Mouse (Mus musculus) embryonic facial prominence, embryonic 12.5 days (tissue): ENCODE results near the gene Gm813. TPM values are rescaled to one million over a fixed set of nuclear protein-coding genes. Genes with fewer than 3 reads are reported as not detected.

Source experiments
- ATAC-seq: fragments of 200-750 bp; cut with Nextera tagmentation; 2 replicates; pipeline ENCODE4 v1.8.0; 2017; ENCODE audit not compliant: insufficient number of reproducible peaks, insufficient read depth, low FRiP score, low TSS enrichment
- H3K27ac ChIP-seq: fragments of 300-500 bp; sonication (generic); 2 replicates; pipeline ENCODE4 v1.5.1; 2016; ENCODE audit warnings: mild to moderate bottlenecking
- H3K27me3 ChIP-seq: fragments of 300-500 bp; sonication (generic); 2 replicates; pipeline ENCODE4 v1.6.1; 2016; ENCODE audit warnings: mild to moderate bottlenecking, moderate library complexity
- H3K36me3 ChIP-seq: fragments of 300-500 bp; sonication (generic); 2 replicates; pipeline ENCODE4 v1.6.1; 2016; ENCODE audit warnings: mild to moderate bottlenecking
- H3K4me1 ChIP-seq: fragments of 300-500 bp; sonication (generic); 2 replicates; pipeline ENCODE4 v1.6.1; 2016
- H3K4me2 ChIP-seq: fragments of 300-500 bp; sonication (generic); replicated peaks from 2 replicates; pipeline ENCODE4 v1.6.1; 2016; ENCODE audit warnings: mild to moderate bottlenecking, moderate library complexity
- H3K4me3 ChIP-seq: fragments of 300-500 bp; sonication (generic); 2 replicates; pipeline ENCODE4 v1.5.1; 2016; ENCODE audit warnings: mild to moderate bottlenecking
- H3K9ac ChIP-seq: fragments of 300-500 bp; sonication (generic); 2 replicates; pipeline ENCODE4 v1.6.1; 2016; ENCODE audit warnings: mild to moderate bottlenecking, moderate library complexity
- H3K9me3 ChIP-seq: fragments of 300-500 bp; sonication (generic); 2 replicates; pipeline ENCODE4 v1.6.1; 2016; ENCODE audit warnings: mild to moderate bottlenecking, moderate library complexity
- WGBS: fragments of 180-500 bp; shearing (Covaris S2); methylation state at CpG from one replicate; pipeline ENCODE4 v1.1.7; 2016; 5-methylcytosine and 5-hydroxymethylcytosine counted together
- polyA plus RNA-seq: library from polyadenylated mRNA; unstranded; fragments of >200 nt; fragmentation: Nextera tagmentation; extraction: Ambion mirVana; gene quantifications from 2 replicates; pipeline ENCODE4 v1.2.1, GENCODE M21; 2016

The Gm813 gene
- polyA plus RNA-seq, 1 experiment from 2014 or later, result not detected

GRCm38 (mm10) chr16:58635866-58636265, 19.1 kb upstream of the Gm813 start:
- no peak overlapping the region for H3K4me3 ChIP-seq
- H3K4me2 ChIP-seq, result no peak overlapping the region
- H3K27me3 ChIP-seq, result no peaks in the 10 kb centered on the region
- H3K9me3 ChIP-seq, result no peaks in the 10 kb centered on the region
- 64% methylated on average over 2 of the region's 2 CpGs for WGBS
- no peak overlapping the region for H3K9ac ChIP-seq
- H3K27ac ChIP-seq, result no peak overlapping the region
- ATAC-seq, result no peak
- H3K4me1 ChIP-seq, result no peaks in the 10 kb centered on the region
- H3K36me3 ChIP-seq, result no peaks in the 10 kb centered on the region

- Histone ChIP-seq H3K4me3 (no peak overlapping the region), H3K4me1 (no peaks in the 10 kb centered on the region), H3K27me3 (no peaks in the 10 kb centered on the region), H3K36me3 (no peaks in the 10 kb centered on the region), H3K4me2 (no peak overlapping the region), H3K27ac (no peak overlapping the region), H3K9ac (no peak overlapping the region), H3K9me3 (no peaks in the 10 kb centered on the region)
- ATAC-seq, result no peak
- WGBS, result 68% methylated on average over 2 of the region's 2 CpGs
Measured at GRCm38 (mm10) chr16:58629736-58630135, 13.0 kb upstream of the Gm813 start.

GRCm38 (mm10) chr16:58628968-58629367, 12.2 kb upstream of the Gm813 start:
- ATAC-seq, result no peak
- Histone ChIP-seq H3K4me2 (no peak overlapping the region), H3K27me3 (no peaks in the 10 kb centered on the region), H3K9ac (no peak overlapping the region), H3K36me3 (no peaks in the 10 kb centered on the region), H3K4me1 (0 out of 2 replicates have a peak, but pooled peaks cover 2% of the 10 kb centered on the region), H3K4me3 (no peak overlapping the region), H3K9me3 (no peaks in the 10 kb centered on the region), H3K27ac (no peak overlapping the region)
- 92% methylated on average over 5 of the region's 5 CpGs for WGBS

- WGBS, result 88% methylated on average over 2 of the region's 2 CpGs
- ATAC-seq, result no peak
Measured at GRCm38 (mm10) chr16:58628336-58628680, 11.5 kb upstream of the Gm813 start.

GRCm38 (mm10) chr16:58627597-58628335, 11.0 kb upstream of the Gm813 start:
- Histone ChIP-seq H3K9me3 (no peaks in the 10 kb centered on the region), H3K27me3 (no peaks in the 10 kb centered on the region), H3K4me1 (0 out of 2 replicates have a peak, but pooled peaks cover 2% of the 10 kb centered on the region), H3K27ac (no peak overlapping the region), H3K4me3 (no peak overlapping the region), H3K36me3 (no peaks in the 10 kb centered on the region), H3K9ac (no peak overlapping the region), H3K4me2 (no peak overlapping the region)
- no peak for ATAC-seq
- WGBS, result 90% methylated on average over 4 of the region's 4 CpGs

More at GRCm38 (mm10) chr16:58628336-58628680, 11.5 kb upstream of the Gm813 start:
- H3K27ac ChIP-seq, result no peak overlapping the region
- H3K27me3 ChIP-seq, result no peaks in the 10 kb centered on the region
- no peaks in the 10 kb centered on the region for H3K36me3 ChIP-seq
- no peaks in the 10 kb centered on the region for H3K9me3 ChIP-seq
- no peak overlapping the region for H3K4me3 ChIP-seq
- H3K4me1 ChIP-seq, result 0 out of 2 replicates have a peak, but pooled peaks cover 2% of the 10 kb centered on the region
- H3K4me2 ChIP-seq, result no peak overlapping the region
- H3K9ac ChIP-seq, result no peak overlapping the region

GRCm38 (mm10) chr16:58623944-58624343, 7.2 kb upstream of the Gm813 start:
- Histone ChIP-seq H3K9ac (no peak overlapping the region), H3K4me2 (no peak overlapping the region), H3K36me3 (no peaks in the 10 kb centered on the region), H3K9me3 (no peaks in the 10 kb centered on the region), H3K4me1 (0 out of 2 replicates have a peak, but pooled peaks cover 2% of the 10 kb centered on the region), H3K27me3 (no peaks in the 10 kb centered on the region), H3K27ac (no peak overlapping the region), H3K4me3 (no peak overlapping the region)
- 76% methylated on average over 6 of the region's 6 CpGs for WGBS
- no peak for ATAC-seq

GRCm38 (mm10) chr16:58623114-58623513, 6.3 kb upstream of the Gm813 start:
- no peak overlapping the region for H3K4me2 ChIP-seq
- no peak overlapping the region for H3K27ac ChIP-seq
- 67% methylated on average over 4 of the region's 4 CpGs for WGBS
- 0 out of 2 replicates have a peak, but pooled peaks cover 2% of the 10 kb centered on the region for H3K4me1 ChIP-seq
- H3K36me3 ChIP-seq, result no peaks in the 10 kb centered on the region
- no peaks in the 10 kb centered on the region for H3K27me3 ChIP-seq
- no peaks in the 10 kb centered on the region for H3K9me3 ChIP-seq
- no peak overlapping the region for H3K9ac ChIP-seq
- ATAC-seq, result no peak
- no peak overlapping the region for H3K4me3 ChIP-seq

GRCm38 (mm10) chr16:58622377-58622776, 5.6 kb upstream of the Gm813 start:
- Histone ChIP-seq H3K27me3 (no peaks in the 10 kb centered on the region), H3K27ac (no peak overlapping the region), H3K4me2 (no peak overlapping the region), H3K9ac (no peak overlapping the region), H3K4me3 (no peak overlapping the region), H3K36me3 (no peaks in the 10 kb centered on the region), H3K4me1 (0 out of 2 replicates have a peak, but pooled peaks cover 2% of the 10 kb centered on the region), H3K9me3 (no peaks in the 10 kb centered on the region)
- 84% methylated on average over 3 of the region's 3 CpGs for WGBS
- ATAC-seq, result no peak

GRCm38 (mm10) chr16:58617346-58617745, 568 bp upstream of the Gm813 start:
- Histone ChIP-seq H3K4me2 (no peak overlapping the region), H3K27me3 (no peaks in the 10 kb centered on the region), H3K9ac (no peak overlapping the region), H3K36me3 (no peaks in the 10 kb centered on the region), H3K27ac (no peak overlapping the region), H3K9me3 (no peaks in the 10 kb centered on the region), H3K4me3 (no peak overlapping the region), H3K4me1 (no peaks in the 10 kb centered on the region)
- ATAC-seq, result no peak

GRCm38 (mm10) chr16:58612969-58613368, 3.8 kb downstream of the Gm813 start:
- Histone ChIP-seq H3K9me3 (no peaks in the 10 kb centered on the region), H3K4me3 (no peak overlapping the region), H3K36me3 (no peaks in the 10 kb centered on the region), H3K4me2 (no peak overlapping the region), H3K27me3 (no peaks in the 10 kb centered on the region), H3K27ac (no peak overlapping the region), H3K4me1 (no peaks in the 10 kb centered on the region), H3K9ac (no peak overlapping the region)
- 88% methylated on average over 3 of the region's 3 CpGs for WGBS
- ATAC-seq, result no peak

GRCm38 (mm10) chr16:58607101-58607500, 9.7 kb downstream of the Gm813 start:
- H3K36me3 ChIP-seq, result no peaks in the 10 kb centered on the region
- 33% methylated on average over 5 of the region's 5 CpGs for WGBS
- ATAC-seq, result peak; percentile 69; the same call in 1 of the 2 replicates

GRCm38 (mm10) chr16:58604680-58605079, 12.1 kb downstream of the Gm813 start:
- Histone ChIP-seq H3K4me1 (no peaks in the 10 kb centered on the region), H3K9me3 (no peaks in the 10 kb centered on the region), H3K4me2 (no peak overlapping the region), H3K36me3 (no peaks in the 10 kb centered on the region), H3K4me3 (no peak overlapping the region), H3K27me3 (no peaks in the 10 kb centered on the region), H3K27ac (no peak overlapping the region), H3K9ac (no peak overlapping the region)
- no peak for ATAC-seq

More at GRCm38 (mm10) chr16:58607101-58607500, 9.7 kb downstream of the Gm813 start:
- H3K4me2 ChIP-seq, result no peak overlapping the region
- no peaks in the 10 kb centered on the region for H3K4me1 ChIP-seq
- H3K27ac ChIP-seq, result no peak overlapping the region
- H3K4me3 ChIP-seq, result no peak overlapping the region
- H3K9ac ChIP-seq, result no peak overlapping the region
- no peaks in the 10 kb centered on the region for H3K27me3 ChIP-seq
- no peaks in the 10 kb centered on the region for H3K9me3 ChIP-seq
